Mouse (Mus musculus) kidney, adult 8-10 months (tissue): ENCODE results near the gene Ube4b.

Experiments used
- DNase-seq, 2 experiments: peaks; one replicate each; pipeline ENCODE4 v3.0.0; 2022

Ube4b gene

GRCm38 (mm10) chr4:149302751-149303150, 123.8 kb downstream of the Ube4b start:
- no peak for DNase-seq

DNA sequence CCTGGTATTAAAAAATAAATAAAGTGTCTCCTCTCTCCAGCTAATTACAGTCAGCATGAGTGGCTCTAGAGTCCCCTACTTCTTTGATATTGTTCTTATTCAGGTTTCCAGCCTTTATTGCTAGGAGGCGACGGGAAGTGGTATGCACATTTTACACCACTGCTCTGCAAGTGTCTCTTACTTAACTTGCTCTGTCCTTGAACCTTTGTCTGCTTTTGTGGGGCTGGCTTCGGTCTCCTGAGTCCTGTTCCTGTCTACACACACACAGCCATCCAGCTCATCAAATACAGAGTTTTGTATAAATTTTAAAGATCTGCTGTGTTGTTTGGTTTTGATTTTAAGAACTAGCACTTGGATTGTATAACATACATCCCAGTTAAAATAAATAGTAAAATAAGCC, 124.4 kb downstream of the Ube4b start:
- no peak for DNase-seq

DNA sequence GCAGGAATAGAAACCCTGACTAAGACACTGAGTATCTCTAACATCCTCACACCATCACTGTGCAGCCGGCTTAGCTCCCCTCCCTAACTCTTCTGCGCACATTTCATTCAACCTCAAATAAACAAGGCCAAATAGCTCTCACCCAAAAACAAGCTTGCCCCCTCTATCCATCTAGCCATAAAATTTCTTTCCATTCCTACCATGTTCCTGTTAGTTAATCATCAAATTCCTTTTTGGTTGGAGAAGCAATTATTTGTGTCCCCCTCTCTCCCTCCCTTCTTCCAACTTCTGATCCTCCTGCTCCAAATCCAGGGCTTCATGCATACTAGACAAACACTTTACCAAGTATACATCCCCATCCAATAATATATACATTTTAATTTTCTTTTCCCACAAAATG, 130.0 kb downstream of the Ube4b start:
- no peak for DNase-seq

DNA sequence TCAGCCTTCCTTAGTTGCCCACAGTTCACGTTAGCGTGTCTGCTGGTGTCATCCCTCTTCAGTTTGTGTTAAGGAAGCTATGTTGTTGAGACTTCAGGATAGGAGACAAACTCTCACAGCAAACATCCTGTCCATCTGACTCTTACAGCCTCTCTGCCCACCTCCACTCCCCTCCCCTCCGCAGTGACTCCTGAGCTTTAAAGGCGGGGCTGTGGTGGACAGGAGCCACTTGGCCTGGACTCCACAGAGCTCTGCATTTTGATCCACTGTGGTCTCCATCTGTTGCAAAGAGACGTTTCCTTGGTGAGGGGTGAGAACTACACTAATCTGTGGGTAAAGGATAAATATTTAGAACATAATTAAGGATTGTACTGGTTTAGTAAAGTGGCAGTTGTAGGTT, 133.6 kb downstream of the Ube4b start:
- no peak for DNase-seq

- DNase-seq, result no peak
Measured at GRCm38 (mm10) chr4:149291061-149291460, 135.5 kb downstream of the Ube4b start.

DNA sequence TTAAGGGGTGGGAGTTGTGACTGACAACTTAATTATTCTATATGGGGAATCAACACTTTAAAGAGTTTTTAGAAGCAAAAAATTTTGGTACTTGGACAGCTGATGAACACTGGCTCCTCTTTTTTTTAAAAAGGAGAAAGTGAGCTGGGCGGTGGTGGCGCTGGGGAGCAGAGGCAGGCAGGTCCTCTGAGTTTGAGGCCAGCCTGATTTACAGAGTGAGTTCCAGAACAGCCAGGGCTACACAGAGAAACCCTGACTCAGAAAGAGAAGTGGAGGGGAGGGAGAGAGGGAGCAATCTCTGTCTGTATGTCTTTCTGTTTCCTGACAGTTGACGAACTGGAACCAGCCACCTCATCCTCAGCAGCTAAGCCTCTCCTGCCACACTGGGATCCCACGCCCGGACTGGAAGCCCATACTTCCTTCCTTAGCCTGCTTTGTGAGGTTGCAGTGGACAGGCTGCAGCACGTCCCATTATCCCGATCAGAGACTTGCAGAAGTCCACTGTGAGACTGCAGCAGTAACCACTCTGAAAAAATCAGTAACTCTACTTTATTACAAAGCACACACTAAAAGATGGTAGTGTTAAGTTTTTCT, 136.3 kb downstream of the Ube4b start:
- DNase-seq, result no peak

DNA sequence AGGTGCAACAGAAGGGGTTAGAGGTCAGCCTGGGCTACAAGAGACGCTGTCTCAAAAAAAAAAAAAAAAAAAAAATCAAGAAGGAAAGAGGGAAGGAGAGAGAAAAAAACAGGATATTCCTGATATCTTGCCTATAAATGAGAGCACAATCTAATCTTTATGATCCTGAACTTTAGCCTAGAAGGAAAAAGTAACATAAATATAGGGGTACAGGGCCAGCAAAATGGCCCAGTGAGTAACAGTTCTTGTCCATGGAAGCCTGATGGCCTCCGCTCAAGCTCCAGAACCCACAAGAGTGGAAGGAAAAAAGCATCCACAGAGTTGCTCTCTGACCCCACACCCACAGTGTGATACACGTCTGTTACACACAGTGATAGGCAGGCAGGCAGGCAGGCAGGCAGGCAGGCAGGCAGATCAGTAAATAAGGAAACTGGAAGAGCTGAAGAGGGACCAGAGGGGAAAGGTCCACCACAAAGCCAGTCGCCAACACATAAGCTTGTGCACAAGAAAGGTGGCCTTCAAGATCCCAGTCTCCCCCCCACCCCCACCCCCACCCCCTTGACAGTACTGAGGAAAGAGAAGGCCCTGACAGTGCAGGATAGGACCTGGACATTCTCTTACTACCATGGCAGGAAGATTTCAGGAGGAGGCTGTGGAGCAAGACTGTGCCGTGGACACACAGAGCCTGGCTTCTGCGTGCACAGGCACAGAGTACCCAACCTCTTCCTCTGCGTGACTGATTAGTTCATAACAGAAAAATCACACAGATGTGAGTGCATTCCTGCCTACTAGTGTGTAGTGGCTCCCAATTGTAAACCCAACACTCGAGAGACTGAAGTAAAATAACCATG, 140.0 kb downstream of the Ube4b start:
- no peak for DNase-seq

GRCm38 (mm10) chr4:149285691-149286090, 140.9 kb downstream of the Ube4b start:
- DNase-seq, result no peak

- no peak for DNase-seq
Measured at GRCm38 (mm10) chr4:149283018-149283417, 143.5 kb downstream of the Ube4b start.

DNA sequence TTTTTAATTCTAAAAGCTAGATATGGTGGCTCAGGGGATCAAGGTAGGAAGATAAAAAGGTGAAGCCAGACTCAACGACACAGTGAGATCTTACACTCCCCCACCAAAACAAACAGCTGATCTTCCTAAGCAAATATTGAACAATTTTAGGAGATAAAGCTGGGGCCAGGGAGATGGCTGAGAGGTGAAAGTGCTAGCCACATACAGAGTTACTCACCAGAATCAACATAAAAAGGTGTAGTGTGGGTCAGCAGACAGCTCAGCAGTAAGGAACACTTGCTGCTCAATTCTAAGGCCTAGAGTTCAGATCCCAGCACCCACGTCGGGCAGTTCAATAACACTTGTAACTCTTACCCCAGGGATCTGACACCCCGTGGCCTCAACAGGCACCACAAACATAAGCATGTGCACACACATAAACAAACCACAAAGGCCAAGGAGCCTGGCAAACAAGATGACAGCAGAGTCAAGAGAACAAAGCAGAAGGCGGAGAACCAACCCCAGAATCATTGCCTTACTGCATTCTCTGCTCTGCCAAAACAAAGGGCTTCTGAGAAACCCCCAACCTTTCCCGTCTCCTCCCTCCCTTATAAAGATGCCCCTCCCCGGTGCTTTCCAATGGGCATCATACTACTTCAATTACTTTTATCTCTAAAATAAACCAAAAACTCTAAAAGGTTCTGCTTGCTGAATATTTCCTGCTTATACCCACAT, 144.4 kb downstream of the Ube4b start:
- no peak for DNase-seq
